Mouse (Mus musculus) liver, embryonic 14.5 days (tissue): ENCODE results near the gene Susd4.

ENCODE experiments used
- CTCF ChIP-seq: IDR thresholded peaks from 2 replicates; pipeline ENCODE4 v1.5.1; 2016; ENCODE audit warnings: antibody characterized with exemption, low read depth, control low read depth
- EP300 ChIP-seq: IDR thresholded peaks from 2 replicates; pipeline ENCODE4 v1.6.1; 2016; ENCODE audit warnings: antibody characterized with exemption, low read depth

DNA sequence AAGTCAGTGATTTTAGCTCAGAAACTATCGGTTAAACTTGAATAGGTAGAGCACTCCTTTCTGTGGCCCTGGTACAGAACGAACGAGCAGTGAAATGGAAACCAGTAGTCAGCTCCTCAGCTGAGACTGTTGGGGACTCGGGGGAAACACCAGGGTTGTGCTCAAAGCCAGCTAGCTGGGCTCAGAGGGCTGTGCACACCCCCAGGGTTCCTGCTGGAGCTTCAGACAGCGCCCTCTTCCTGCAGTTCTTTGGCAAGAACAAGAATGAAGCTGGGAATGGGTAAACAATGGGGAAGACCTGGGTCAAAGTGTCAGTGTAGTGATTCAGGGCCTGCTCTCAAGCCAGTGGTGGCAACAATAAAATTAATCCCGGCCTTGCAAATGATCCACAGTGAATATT, 88.5 kb downstream of the Susd4 start:
- TF ChIP-seq EP300 (no peak), CTCF (no peak)
